Mouse (Mus musculus) CD4-positive, CD25-positive, alpha-beta regulatory T cell, adult 4 months (primary cell): ENCODE measurements around the gene Wfdc1. TPM values are rescaled to one million over a fixed set of nuclear protein-coding genes. Genes with fewer than 3 reads are reported as not detected.

Source experiments
- ATAC-seq: one replicate; pipeline ENCODE4 v1.8.0; 2017
- polyA plus RNA-seq, 2 experiments: library from polyadenylated mRNA; unstranded; fragments of 100-300 nt; shearing (Covaris generic); gene quantifications; one replicate each; pipeline ENCODE4 v1.2.1; 2017

The Wfdc1 gene
- polyA plus RNA-seq, 2 experiments from 2014 or later, result not detected

DNA sequence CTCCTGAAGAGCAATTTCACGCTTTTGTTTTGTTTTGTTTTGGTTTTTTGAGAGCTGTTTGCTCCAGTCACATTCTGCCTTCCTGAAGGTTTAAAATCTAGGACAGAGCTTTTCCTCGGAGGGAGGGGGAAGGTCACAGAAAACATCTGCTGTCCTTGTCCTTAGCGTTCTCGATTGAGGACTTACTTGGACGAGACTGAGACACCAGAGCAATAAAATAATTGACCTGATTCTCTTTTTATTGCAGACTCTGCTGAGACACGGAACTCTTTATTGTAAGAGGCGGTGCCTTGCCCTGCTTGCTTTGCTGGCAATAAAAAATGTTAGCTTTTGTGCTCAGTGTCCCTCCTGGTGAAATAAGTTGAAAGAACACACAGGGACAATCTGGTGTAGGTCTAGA lies 26.4 kb upstream of the Wfdc1 start:
- ATAC-seq, result no peak

DNA sequence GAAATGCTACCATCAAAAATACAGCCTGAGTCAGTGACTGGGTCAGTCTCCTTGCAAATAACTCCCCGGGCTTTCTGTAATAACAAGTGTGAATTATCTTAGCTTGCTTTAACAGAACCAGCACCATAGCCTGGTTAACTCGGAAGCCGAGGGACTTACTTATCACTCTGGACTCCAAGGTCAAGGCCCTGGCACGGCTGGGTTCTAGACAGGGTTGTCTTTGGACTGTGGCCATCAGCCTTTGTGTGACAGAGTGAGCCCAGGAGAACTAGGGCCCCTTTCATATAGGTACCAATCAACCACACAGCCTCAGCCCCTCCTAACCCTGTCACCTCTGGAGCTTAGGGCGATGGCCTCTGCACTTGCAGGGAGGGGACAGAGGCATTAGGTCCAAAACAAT lies 25.1 kb upstream of the Wfdc1 start:
- no peak for ATAC-seq

- no peak for ATAC-seq
These were observed 23.2 kb upstream of the Wfdc1 start for GRCm38 (mm10) chr8:119642960-119643359.

GRCm38 (mm10) chr8:119644429-119644960 lies 21.7 kb upstream of the Wfdc1 start:
- no peak for ATAC-seq

DNA sequence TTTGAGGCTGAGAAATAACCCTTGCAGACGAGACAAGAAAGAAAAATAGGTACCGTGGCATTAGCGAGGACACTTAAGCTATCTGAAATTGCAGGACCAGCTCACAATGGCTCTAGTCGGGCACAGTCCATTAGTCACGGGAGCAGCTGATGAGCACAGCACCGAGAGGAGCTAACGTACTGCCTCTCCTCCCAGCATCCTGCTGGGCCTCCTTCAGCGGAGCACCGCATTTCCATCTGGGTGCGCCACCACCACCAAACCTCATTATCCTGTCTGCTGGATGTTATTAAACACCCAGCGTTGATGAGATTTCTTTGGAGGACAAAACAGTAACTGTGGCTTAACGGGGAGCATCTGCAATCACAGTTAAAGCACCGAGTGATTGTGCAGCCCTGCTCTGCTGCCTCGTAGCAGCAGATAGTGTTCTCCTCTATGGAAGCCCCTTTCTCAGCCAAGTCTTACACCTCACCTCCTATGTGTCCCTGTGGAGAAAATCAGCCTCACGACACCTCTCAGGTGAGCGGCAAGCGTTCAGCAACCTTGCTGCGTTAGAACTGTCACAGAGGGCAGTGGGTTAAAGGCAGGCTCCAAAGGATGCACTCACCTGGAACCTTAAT lies 21.1 kb upstream of the Wfdc1 start:
- ATAC-seq, result no peak

- no peak for ATAC-seq
These were observed 20.0 kb upstream of the Wfdc1 start for GRCm38 (mm10) chr8:119646197-119646596.

- ATAC-seq, result no peak
These were observed 19.3 kb upstream of the Wfdc1 start for GRCm38 (mm10) chr8:119646846-119647245.

- ATAC-seq, result no peak
These were observed 14.8 kb upstream of the Wfdc1 start for GRCm38 (mm10) chr8:119651324-119651723.

DNA sequence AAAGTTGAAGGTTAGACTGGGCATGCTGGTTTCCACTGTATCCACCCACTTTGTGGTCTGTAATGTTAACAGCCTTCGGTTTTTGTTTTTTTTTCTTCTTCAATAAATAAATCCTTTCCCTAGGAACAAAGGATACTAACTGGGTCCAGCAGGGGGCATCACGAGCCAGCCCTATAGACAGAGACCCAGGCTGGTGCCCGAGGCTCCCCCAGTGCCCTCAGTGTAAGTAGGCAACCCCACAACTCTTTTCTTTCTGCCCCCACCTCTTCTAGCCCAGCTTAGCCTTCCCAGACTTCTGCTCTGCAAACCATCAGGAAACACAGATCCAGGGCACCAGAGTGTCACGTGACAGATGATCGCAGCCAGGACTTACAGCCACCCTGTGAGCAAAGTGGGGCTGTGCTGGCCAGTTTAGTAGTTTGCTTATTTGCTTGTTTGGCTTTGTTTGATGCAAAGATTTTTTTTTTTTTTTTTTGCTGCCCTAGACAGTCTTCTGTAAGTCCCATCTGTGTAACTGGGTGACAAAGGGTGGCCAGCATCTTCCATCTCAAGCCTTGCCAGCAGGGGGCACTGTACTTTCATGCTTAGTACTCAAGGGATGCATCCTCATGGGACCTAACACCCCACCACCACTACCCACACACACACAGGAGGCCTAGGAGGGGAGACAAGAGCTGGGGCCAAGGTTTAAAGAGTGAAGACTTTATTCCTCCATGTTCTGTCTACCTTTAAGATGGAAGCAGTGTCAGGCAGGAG lies 9.3 kb upstream of the Wfdc1 start:
- ATAC-seq, result no peak

GRCm38 (mm10) chr8:119661081-119661480 lies 5.1 kb upstream of the Wfdc1 start:
- no peak for ATAC-seq

GRCm38 (mm10) chr8:119661892-119662291 lies 4.3 kb upstream of the Wfdc1 start:
- no peak for ATAC-seq

DNA sequence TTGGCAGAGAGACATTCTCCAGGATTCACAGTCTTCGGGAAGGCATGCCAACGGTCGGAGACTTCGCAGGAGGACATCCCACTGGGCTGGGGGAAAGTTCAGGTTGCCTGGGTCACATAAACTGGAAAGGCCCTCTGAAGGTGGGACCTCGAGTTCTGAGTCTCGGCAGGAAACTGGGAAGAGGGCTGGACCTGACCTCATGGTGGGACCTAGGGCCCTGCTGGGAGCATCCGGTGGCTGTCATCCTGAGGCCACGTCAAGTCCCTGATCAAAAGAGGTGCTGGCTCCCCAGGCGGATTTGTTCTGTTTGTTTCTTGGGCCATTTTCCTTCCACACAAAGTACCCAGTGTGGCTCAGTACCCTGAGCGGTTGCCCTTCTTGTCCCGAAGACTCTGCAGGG lies 2.7 kb upstream of the Wfdc1 start:
- ATAC-seq, result no peak

DNA sequence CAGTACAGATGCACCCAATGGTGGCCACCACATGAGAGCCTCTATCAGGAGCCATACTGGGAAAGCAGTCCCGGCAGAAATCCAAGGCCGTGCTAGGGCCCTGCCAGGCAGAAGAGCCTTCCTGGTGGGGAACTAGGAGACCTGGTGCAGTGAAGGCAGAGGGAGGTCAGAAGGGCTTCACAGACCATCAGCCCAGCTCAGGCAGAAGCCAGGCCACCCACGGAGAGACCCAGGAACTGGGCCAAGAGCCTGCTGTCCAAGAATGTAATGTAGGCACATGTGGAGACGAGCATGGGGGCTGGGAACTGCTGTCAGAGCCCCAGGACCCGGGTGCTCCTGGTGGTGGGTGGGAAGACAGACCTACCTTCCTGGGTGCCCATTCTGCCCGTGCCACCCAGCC lies 895 bp upstream of the Wfdc1 start:
- ATAC-seq, result no peak

DNA sequence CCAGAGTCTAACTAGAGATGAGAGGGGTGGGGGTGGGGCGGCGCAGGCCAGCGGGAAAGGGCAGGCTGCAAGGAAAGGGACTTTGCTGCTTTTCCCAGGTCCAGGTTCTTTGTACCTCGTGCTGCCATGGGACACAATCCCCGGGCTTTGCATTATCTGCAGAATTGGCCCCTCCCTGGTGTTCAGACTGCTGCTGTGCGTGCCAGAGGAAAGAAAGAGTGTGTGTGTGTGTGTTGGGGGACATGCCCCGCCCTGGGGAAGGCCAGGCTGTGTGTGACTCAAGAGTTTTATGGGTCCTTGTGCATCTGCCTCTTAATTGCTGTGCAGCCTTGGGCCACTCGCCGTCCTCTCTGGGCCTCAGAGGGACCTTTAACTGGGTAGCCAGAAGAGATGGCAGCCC lies 2.3 kb downstream of the Wfdc1 start:
- ATAC-seq, result no peak

DNA sequence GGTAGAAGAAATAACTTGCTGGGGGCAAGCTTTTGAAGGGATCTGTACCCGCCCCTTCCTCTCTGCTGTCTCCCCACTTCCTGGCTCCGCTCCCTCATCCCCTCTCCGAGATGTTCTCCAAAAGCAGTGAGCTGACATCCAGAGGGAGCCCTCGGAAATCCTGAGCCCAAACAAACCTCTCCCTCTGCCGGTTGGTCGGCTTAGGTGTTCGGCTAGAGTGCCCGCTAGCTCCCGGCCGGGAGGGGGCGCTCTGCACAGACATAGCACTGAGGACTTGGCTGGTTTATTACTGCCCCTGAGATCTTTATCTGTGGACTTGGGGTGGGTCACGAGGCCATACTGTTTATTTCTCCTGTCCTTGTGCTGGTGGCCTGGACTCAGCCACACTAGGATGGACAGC lies 3.1 kb downstream of the Wfdc1 start:
- no peak for ATAC-seq

DNA sequence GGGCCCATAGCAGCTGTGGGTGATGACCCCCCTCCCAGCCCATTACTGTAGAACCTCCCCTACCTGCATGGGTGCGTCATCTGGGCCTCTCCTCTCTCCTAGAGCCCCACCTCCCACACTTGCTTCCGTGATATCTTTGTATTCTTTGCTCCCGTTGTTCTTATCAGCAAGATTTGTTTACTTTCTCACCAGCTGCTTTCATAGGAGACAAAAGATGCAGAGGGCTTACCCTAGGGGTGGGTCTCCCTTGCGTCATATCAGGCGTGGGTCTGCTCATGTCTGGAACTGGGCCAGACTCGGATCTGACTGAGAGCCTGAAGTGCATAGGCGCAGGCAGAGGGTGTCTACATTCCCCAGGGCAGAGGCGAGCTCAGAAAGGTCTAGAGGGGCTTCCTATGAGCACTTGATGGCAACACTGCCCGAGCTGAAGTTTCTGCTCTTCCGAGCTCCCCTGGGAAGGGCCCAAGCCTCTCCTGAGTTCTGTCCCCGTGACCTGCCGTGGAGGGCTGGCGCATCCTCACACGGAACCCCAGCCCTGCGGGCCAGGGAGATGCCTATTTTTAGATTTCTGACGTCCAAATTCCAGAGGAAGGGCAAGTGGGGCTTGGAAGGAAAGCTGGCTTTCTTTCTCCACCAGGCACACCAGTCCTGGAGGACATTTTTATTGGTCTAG lies 4.4 kb downstream of the Wfdc1 start:
- no peak for ATAC-seq

DNA sequence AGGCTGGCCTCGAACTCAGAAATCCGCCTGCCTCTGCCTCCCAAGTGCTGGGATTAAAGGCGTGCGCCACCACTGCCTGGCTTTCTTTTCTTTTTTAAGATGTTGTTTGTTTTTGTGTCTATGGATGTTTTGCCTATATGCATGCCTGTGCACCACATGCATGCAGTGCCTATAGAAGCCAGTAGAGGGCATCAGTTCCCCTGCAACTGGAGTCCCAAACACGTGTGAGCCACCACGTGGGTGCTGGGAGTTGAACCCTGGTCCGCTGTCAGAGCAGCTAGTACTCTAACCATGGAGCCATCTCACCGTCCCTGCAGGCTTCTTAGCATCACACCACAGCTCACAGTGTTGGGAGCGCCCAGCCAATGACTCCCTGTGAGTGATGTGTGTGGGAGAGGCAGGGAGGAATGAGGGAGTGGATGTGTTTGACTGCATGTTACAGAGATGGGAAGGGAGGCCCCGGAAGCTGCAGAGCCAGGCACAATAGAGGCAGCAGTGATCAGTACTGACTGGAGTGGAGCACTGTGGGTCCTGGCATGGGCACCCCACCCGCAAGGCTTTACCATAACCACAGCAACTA lies 7.9 kb downstream of the Wfdc1 start:
- ATAC-seq, result no peak

DNA sequence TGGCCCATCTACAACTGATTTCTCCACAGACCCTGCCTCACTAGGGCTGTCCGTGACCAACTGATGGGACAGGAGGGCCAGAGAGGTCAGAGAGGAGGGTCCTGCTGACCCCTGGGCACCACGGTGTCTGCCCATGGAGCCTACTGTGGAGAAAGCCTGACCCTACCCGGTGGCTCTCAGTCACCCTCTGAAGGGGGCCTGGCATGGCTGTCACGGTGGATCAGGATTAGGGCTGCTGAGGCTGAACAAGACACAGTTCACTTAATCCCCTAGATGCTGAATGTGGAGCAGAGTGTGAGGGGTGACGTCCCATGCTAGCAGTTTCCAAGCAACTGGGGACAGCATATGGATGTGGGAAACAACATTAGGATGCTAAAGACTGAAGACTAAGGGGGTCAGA lies 9.3 kb downstream of the Wfdc1 start:
- ATAC-seq, result no peak

- peak; percentile 81 for ATAC-seq
These were observed 10.2 kb downstream of the Wfdc1 start for GRCm38 (mm10) chr8:119676389-119676788.

DNA sequence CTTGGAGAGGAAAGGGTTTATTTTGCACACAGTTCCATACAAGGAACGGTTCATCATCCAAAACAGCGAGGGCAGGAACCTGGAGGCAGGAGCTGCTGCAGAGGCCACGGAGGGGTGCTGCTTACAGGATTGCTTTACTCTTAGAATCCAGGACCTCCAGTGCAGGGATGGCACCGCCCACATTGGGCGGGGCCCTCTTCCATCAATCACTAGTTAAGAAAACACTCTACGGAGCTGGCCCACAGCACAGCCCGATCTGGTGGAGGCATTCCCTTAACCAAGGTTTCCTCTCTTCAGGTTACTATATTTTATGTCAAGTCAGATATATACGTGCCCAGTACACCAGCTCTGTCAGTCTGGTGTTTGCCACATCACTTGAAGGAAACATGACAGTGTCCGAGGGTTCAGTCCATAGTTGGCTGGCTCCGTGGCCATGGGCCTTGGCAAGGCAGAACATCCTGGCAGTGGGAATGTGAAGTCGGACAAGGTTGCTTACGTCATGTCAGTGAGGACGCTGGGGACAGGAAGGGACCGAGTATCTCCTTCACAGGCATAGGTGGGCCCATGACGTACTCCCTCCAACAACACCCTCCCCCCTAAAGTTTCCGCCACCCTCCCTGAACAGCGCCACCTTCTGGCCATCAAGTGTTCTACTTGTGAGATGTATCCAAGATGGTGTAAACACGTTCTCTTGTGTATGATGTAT lies 12.1 kb downstream of the Wfdc1 start:
- peak; percentile 26 for ATAC-seq

GRCm38 (mm10) chr8:119679184-119679583 lies 13.0 kb downstream of the Wfdc1 start:
- no peak for ATAC-seq

GRCm38 (mm10) chr8:119690602-119691001 lies 24.4 kb downstream of the Wfdc1 start:
- ATAC-seq, result no peak

DNA sequence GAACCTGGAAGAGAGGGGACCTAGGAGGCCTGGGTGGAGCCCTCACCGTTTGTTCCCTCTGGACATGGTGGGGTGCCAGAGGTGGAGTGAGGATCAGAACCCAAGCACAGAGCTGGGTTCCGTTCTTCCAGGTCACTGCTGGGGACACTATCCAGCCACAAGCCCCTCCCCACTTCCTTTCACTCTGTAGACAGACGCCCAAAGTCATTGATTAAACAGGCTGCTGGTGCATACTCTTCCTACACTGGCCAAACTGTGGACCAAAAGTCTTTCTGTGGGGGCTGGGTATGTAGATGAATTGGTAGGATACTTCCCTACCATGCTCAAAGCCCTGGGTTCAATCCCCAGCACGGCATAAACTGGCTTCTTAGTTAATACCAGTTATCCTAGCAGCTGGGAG lies 25.8 kb downstream of the Wfdc1 start:
- no peak for ATAC-seq
